Mouse (Mus musculus): ENCODE data around the gene Gpr182. TPM values are rescaled to one million over a fixed set of nuclear protein-coding genes. Genes with fewer than 3 reads are reported as not detected.

Gene Gpr182
- total RNA-seq, 2 experiments from 2014 or later: 0.74 to 1.4 TPM

- peak; percentile 63 to 73 for DNase-seq (ENCODE audit: extremely low spot score in 1 of 2, low spot score in 1 of 2)
Observed at GRCm38 (mm10) chr10:127739083-127739660, 12.4 kb downstream of the Gpr182 start, which contains the start of gene Zbtb39. Gene Zbtb39 (plus strand): TSS chr10:127739538.

GRCm38 (mm10) chr10:127738151-127738882 lies 13.2 kb downstream of the Gpr182 start:
- DNase-seq (ENCODE audit: extremely low spot score in 1 of 2, low spot score in 1 of 2): peak in 1 of 2 experiments; percentile 31

- no peak for DNase-seq (ENCODE audit: extremely low spot score in 1 of 2, low spot score in 1 of 2)
Observed at GRCm38 (mm10) chr10:127737552-127737951, 14.0 kb downstream of the Gpr182 start.

GRCm38 (mm10) chr10:127736916-127737315 lies 14.6 kb downstream of the Gpr182 start:
- no peak for DNase-seq (ENCODE audit: extremely low spot score in 1 of 2, low spot score in 1 of 2)

GRCm38 (mm10) chr10:127736266-127736665 lies 15.3 kb downstream of the Gpr182 start:
- DNase-seq (ENCODE audit: extremely low spot score in 1 of 2, low spot score in 1 of 2): no peak

GRCm38 (mm10) chr10:127734434-127734833 lies 17.1 kb downstream of the Gpr182 start:
- no peak for DNase-seq (ENCODE audit: extremely low spot score in 1 of 2, low spot score in 1 of 2)

- no peak for DNase-seq (ENCODE audit: extremely low spot score in 1 of 2, low spot score in 1 of 2)
Observed at GRCm38 (mm10) chr10:127731397-127731796, 20.1 kb downstream of the Gpr182 start.

- DNase-seq (ENCODE audit: extremely low spot score in 1 of 2, low spot score in 1 of 2): no peak
Observed at GRCm38 (mm10) chr10:127730933-127731310, 20.6 kb downstream of the Gpr182 start.

GRCm38 (mm10) chr10:127730285-127730932 lies 21.1 kb downstream of the Gpr182 start:
- no peak for DNase-seq (ENCODE audit: extremely low spot score in 1 of 2, low spot score in 1 of 2)

GRCm38 (mm10) chr10:127728437-127728836 lies 23.1 kb downstream of the Gpr182 start:
- DNase-seq (ENCODE audit: extremely low spot score in 1 of 2, low spot score in 1 of 2): no peak

GRCm38 (mm10) chr10:127725136-127725535 lies 26.4 kb downstream of the Gpr182 start:
- DNase-seq (ENCODE audit: extremely low spot score in 1 of 2, low spot score in 1 of 2): no peak

- no peak for DNase-seq (ENCODE audit: extremely low spot score in 1 of 2, low spot score in 1 of 2)
Observed at GRCm38 (mm10) chr10:127724178-127724577, 27.4 kb downstream of the Gpr182 start, which contains the start of gene Tac2. Gene Tac2 (plus strand): TSS chr10:127724478.

GRCm38 (mm10) chr10:127721671-127722418 lies 29.7 kb downstream of the Gpr182 start:
- no peak for DNase-seq (ENCODE audit: extremely low spot score in 1 of 2, low spot score in 1 of 2)

- no peak for DNase-seq (ENCODE audit: extremely low spot score in 1 of 2, low spot score in 1 of 2)
Observed at GRCm38 (mm10) chr10:127712736-127713135, 38.8 kb downstream of the Gpr182 start.

GRCm38 (mm10) chr10:127710331-127710730 lies 41.2 kb downstream of the Gpr182 start:
- no peak for DNase-seq (ENCODE audit: extremely low spot score in 1 of 2, low spot score in 1 of 2)

- DNase-seq (ENCODE audit: extremely low spot score in 1 of 2, low spot score in 1 of 2): no peak
Observed at GRCm38 (mm10) chr10:127708850-127709370, 42.6 kb downstream of the Gpr182 start.

GRCm38 (mm10) chr10:127707721-127708120 lies 43.8 kb downstream of the Gpr182 start:
- DNase-seq (ENCODE audit: extremely low spot score in 1 of 2, low spot score in 1 of 2): no peak

- DNase-seq (ENCODE audit: extremely low spot score in 1 of 2, low spot score in 1 of 2): no peak
Observed at GRCm38 (mm10) chr10:127705783-127706182, 45.7 kb downstream of the Gpr182 start.

- no peak for DNase-seq (ENCODE audit: extremely low spot score in 1 of 2, low spot score in 1 of 2)
Observed at GRCm38 (mm10) chr10:127704766-127705220, 46.7 kb downstream of the Gpr182 start, which contains the start of gene Myo1a. Gene Myo1a (plus strand): TSS chr10:127705170.

- no peak for DNase-seq (ENCODE audit: extremely low spot score in 1 of 2, low spot score in 1 of 2)
Observed at GRCm38 (mm10) chr10:127704293-127704692, 47.2 kb downstream of the Gpr182 start.

All from layer of hippocampus, postnatal 25 days (tissue).